Mouse (Mus musculus): ENCODE results near the gene Gm6583.

- TF ChIP-seq CTCF (IDR thresholded peaks at IDR 0.05; ENCODE audit: low read depth, low read length): no peak
- TF ChIP-seq POLR2A (IDR thresholded peaks at IDR 0.05; ENCODE audit: borderline replicate concordance, low read depth, low read length): no peak
These were observed 50.0 kb downstream of the Gm6583 start for GRCm38 (mm10) chr5:112305842-112306241.
